Mouse (Mus musculus) megakaryocyte, embryonic 14.5 days (primary cell): Measurements from ENCODE around the gene Aqp3.

Experiments used
- FLI1 ChIP-seq: IDR thresholded peaks from 2 replicates; pipeline ENCODE4 v1.6.1; 2012; ENCODE audit warnings: low read length, inconsistent platforms, mixed read lengths
- GATA1 ChIP-seq: IDR thresholded peaks from 3 replicates; pipeline ENCODE4 v1.6.1; 2012; ENCODE audit warnings: mixed read lengths, low read length, inconsistent platforms, borderline replicate concordance

- TF ChIP-seq GATA1 = no peak
- no peak for TF ChIP-seq FLI1
These were observed 3.0 kb upstream of the Aqp3 start for GRCm38 (mm10) chr4:41100986-41101385.
